Mouse (Mus musculus): ENCODE data around the gene Sfn.
A peak's percentile ranks its signal among the peaks of the same experiment; 100 is the strongest.

DNA sequence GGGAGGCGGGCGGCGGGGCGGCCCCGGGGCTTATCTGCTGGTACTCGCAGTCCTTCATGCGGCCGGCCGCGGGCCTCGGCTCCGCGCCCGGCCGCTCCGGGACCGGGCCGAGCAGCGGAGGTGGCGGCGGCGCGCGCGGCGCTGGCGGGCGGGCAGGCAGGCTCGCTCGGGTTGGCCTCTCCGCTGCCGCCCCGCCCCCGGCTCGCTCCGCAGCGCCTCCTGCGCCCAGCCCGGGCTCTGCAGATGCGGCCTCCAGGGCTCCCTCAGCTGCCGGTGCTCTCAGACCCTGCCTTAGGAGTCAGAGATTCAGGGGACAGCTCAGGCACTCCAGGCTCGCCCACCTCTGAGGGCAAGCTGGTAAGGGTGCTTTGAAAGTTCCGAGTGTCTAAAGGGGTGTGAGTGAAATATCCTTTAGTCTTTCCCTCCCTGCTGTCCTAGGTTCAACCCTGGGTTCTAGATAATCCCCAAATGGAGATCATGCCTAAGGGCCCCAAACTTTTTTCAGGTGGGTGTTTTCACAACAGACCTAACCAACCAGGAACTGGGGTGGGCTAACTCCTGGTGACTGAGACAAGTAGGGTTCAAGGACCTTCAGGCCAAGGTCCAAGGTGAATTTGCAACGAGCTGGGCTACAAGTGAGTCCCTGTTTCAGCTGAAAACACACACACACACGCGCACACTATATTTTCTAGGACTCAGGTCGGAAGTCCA, 31.5 kb upstream of the Sfn start:
- TF ChIP-seq BHLHE40 (IDR thresholded peaks at IDR 0.05; ENCODE audit: low read depth, low read length) (no peak), CTCF (conservative IDR thresholded peaks at IDR 0.05 in 1 of 2, IDR thresholded peaks at IDR 0.05 in 1 of 2; ENCODE audit: low read depth in 2 of 2, low read length in 2 of 2) (peak in 1 of 2 experiments; percentile 73; a peak in 2 of 4 replicates), IRF4 (IDR thresholded peaks at IDR 0.05; ENCODE audit: low read depth, low read length) (no peak), USF2 (conservative IDR thresholded peaks at IDR 0.05; ENCODE audit: low read depth, low read length) (no peak), UBTF (IDR thresholded peaks at IDR 0.05; ENCODE audit: low read depth, low read length) (no peak; the same call in 1 of the 2 replicates)

Data from CH12.LX (cell line).